Mouse (Mus musculus): ENCODE results near the gene Rnf225. TPM values are rescaled to one million over a fixed set of nuclear protein-coding genes. Genes with fewer than 3 reads are reported as not detected.

Gene Rnf225
- polyA plus RNA-seq, 1 experiment from 2014 or later, result 1.1 TPM

DNA sequence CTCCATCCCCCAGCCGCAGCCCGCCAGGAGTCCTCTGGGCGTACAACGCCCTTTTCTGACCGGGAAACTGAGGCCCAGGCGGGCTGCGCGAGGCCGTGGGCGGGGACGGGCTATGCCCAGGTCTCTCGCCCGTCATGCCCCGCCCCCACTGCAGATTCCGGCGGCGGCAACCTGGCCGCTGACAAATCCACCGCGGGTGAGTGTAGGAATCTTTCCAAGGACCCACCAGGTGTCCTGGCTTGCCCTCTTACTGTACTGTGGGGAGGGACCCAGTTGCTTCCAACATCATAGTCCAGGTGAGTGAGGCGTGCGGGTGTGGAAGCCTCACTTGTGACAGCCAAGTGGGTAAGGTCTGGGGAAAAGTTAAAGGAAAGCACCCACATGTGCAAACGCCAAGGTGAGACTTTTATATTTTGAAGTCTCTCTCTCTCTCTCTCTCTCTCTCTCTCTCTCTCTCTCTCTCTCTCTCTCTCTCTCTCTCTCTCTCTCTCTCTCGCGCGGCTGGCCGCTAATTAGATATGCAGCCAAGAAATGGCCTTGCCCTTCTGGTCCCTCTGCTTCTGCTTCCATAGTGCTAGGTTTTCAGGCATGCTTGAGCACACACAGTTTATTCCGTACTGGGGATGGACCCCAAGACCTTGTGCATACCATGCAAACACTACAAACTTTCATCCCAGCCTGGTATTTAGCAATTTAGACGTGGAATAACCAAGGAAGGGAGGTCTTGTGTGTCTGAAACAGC is 39.1 kb downstream of the Rnf225 start:
- Histone ChIP-seq H3K27me3 (replicated peaks) (no peaks in the 10 kb centered on the region), H3K9me3 (replicated peaks) (no peaks in the 10 kb centered on the region), H3K27ac (replicated peaks) (peak overlapping the region; percentile 92), H3K4me1 (peaks cover 35% of the 10 kb centered on the region), H3K36me3 (peaks cover 27% of the 10 kb centered on the region), H3K4me2 (peak overlapping the region; percentile 94), H3K4me3 (replicated peaks) (peak overlapping the region; percentile 77), H3K9ac (replicated peaks) (peak overlapping the region; percentile 82)
- ATAC-seq (ENCODE audit: low FRiP score), result peak; percentile 62
- 0% methylated on average over 29 of the region's 29 CpGs for WGBS

DNA sequence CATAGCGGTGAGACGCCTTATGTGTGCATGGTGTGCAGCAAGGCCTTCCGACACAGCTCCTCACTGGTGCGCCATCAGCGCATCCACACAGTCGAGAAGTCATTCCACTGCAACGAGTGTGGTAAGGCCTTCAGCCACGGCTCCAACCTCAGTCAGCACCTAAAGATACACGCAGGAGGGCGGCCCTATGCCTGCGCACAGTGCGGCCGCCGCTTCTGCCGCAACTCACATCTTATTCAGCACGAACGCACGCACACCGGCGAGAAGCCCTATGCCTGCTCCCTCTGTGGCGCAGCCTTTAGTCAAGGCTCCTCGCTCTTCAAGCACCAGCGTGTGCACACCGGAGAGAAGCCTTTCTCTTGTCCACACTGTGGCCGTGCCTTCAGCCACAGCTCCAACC is 43.7 kb downstream of the Rnf225 start:
- Histone ChIP-seq H3K27ac (replicated peaks) (no peak overlapping the region), H3K4me3 (replicated peaks) (no peak overlapping the region), H3K27me3 (replicated peaks) (no peaks in the 10 kb centered on the region), H3K9me3 (replicated peaks) (no peaks in the 10 kb centered on the region), H3K36me3 (peaks cover 38% of the 10 kb centered on the region), H3K4me2 (no peak overlapping the region), H3K4me1 (peaks cover 21% of the 10 kb centered on the region), H3K9ac (replicated peaks) (no peak overlapping the region)
- WGBS, result 96% methylated on average over 25 of the region's 25 CpGs
- ATAC-seq (ENCODE audit: low FRiP score), result no peak

DNA sequence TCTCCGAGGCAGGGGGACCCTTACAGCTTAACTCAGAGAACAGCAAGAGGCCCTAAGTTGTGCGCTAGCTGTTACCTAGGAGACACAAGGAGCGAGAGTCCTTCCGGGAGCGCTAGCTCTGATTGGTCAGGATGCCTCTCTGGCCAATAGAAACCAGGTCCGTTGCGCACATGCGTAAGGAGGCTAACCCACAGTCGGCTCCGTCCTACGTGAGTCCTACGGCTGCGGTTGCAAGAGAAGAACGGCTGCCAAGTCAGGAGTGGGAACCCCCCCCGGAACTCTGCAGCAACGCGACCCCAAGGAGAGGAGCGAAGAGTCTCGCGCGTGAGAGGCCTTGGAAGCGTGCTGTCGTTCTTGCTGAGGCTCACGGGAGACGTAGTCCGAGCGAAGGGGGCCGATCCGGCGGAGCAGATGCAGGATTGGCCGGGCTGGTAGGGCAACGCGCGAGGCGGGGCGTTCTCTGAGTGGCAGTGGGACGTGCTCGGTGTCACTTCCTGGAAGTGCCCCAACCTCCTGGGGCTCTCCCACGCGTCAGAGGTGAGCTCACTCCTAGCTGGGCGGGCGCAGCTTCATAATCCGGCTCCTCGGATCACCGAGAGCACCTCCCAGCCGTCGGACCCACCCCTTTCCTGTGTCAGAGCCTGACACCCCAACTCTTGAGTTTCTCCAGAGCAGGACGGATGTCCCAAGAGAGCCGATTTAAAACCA is 50.6 kb downstream of the Rnf225 start, which contains the start of gene Zfp446:
Gene Zfp446, plus strand, starts transcription at position 167 of the 708 bp plus-strand sequence.
- H3K27me3 ChIP-seq (replicated peaks), result no peaks in the 10 kb centered on the region
- no peaks in the 10 kb centered on the region for H3K9me3 ChIP-seq (replicated peaks)
- peaks cover 7% of the 10 kb centered on the region for H3K36me3 ChIP-seq
- peak; percentile 98 for ATAC-seq (ENCODE audit: low FRiP score)
- WGBS, result under 1% methylated on average over 49 of the region's 49 CpGs
- peak within 1 kb of the TSS; percentile 60 for H3K9ac ChIP-seq (replicated peaks)
- peaks cover 21% of the 10 kb centered on the region for H3K4me1 ChIP-seq
- H3K27ac ChIP-seq (replicated peaks), result peak within 1 kb of the TSS; percentile 95
- peak within 1 kb of the TSS; percentile 54 for H3K4me3 ChIP-seq (replicated peaks)
- H3K4me2 ChIP-seq, result peak within 1 kb of the TSS; percentile 85

DNA sequence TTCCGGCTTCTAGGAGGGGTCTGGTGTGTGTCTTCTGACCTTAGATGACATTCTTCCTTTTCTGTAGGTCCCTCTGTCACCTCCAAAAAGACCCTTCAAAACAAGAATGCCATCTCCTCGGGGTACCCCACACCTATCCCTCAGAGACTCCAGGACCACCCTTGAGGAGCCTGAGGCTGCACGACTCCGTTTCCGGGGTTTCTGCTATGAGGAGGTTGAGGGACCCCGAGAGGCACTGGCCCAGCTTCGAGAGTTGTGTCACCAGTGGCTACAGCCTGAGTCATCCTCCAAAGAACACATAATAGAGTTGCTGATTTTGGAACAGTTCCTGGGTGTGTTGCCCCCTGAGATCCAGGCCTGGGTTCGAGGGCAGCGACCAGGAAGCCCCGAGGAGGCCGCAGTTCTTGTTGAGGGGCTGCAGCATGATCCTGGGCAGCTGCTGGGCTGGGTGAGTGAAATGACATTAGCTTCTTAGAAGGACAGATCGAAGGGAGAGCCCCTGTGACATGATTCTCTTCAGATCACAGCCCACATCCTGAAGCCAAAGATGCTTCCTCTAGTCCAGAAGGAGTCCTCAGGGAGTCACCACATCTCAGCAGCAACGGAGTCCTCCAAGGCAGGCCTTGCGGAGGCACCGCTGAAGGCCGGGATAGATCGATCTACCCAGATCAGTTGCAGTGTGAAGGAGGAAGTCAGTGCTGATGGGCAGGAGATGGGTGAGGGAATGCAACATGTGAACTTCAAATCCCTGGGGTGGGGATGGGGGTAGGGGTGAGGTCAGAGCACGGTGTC is 51.9 kb downstream of the Rnf225 start:
- Histone ChIP-seq H3K27me3 (replicated peaks) (no peaks in the 10 kb centered on the region), H3K36me3 (peaks cover 10% of the 10 kb centered on the region), H3K9me3 (replicated peaks) (no peaks in the 10 kb centered on the region), H3K27ac (replicated peaks) (peak overlapping the region; percentile 95; the same call in 1 of the 2 replicates), H3K9ac (replicated peaks) (peak overlapping the region; percentile 60; the same call in 1 of the 2 replicates), H3K4me1 (peaks cover 21% of the 10 kb centered on the region), H3K4me2 (peak overlapping the region; percentile 85), H3K4me3 (replicated peaks) (peak overlapping the region; percentile 54)
- no peak for ATAC-seq (ENCODE audit: low FRiP score)
- WGBS, result 82% methylated on average over 18 of the region's 18 CpGs

DNA sequence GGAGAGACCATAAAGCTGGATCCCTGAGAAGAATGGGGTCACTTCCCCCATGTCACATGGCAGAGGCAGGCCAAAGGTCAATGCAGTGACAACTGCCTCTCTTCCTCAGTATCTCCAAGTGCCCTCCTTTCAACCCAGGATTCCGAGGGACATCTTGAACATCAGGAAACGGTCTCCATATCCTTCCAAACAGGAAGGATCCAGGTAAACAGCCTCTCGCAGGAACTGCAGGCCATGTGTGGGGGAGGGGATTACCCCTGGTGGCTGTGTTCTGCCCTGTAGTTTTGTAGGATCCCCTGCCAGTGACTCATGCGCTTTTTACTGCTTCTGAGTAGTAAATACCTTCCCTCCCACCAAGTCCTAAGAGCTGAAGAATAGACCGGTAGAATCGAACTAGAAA is 52.6 kb downstream of the Rnf225 start:
- no peak overlapping the region for H3K27ac ChIP-seq (replicated peaks)
- H3K4me3 ChIP-seq (replicated peaks), result no peak overlapping the region
- ATAC-seq (ENCODE audit: low FRiP score), result no peak
- no peak overlapping the region for H3K4me2 ChIP-seq
- H3K36me3 ChIP-seq, result peaks cover 10% of the 10 kb centered on the region
- no peaks in the 10 kb centered on the region for H3K27me3 ChIP-seq (replicated peaks)
- no peaks in the 10 kb centered on the region for H3K9me3 ChIP-seq (replicated peaks)
- no peak overlapping the region for H3K9ac ChIP-seq (replicated peaks)
- peaks cover 21% of the 10 kb centered on the region for H3K4me1 ChIP-seq
- 32% methylated on average over 6 of the region's 6 CpGs for WGBS

DNA sequence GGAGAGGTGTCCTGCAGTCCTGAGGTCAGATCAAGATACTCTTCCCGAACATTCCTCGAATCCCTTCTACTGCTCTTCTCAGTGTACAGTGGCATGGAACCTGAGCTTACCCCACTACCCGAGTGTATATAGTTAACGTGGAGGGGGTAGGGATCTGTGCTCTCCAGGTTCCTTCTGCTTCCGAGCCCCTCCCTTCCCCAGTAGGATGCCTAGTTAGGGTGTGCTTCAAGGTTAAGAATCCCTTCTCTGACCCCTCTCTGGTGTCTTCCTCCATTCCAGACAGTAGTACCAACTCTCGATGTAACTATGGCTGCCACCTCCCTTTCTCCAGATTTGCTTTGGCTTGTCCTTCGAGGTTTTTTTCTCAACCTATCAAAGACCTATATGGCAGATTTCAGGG is 53.1 kb downstream of the Rnf225 start:
- ATAC-seq (ENCODE audit: low FRiP score), result no peak
- H3K4me3 ChIP-seq (replicated peaks), result no peak overlapping the region
- H3K27ac ChIP-seq (replicated peaks), result no peak overlapping the region
- no peaks in the 10 kb centered on the region for H3K27me3 ChIP-seq (replicated peaks)
- 81% methylated on average over 7 of the region's 7 CpGs for WGBS
- no peak overlapping the region for H3K9ac ChIP-seq (replicated peaks)
- H3K4me2 ChIP-seq, result no peak overlapping the region
- no peaks in the 10 kb centered on the region for H3K9me3 ChIP-seq (replicated peaks)
- peaks cover 21% of the 10 kb centered on the region for H3K4me1 ChIP-seq
- H3K36me3 ChIP-seq, result peaks cover 10% of the 10 kb centered on the region

Other genes starting within 250 kb of the Rnf225 start
- not detected in 2 replicates for gene Vmn2r55, start 242.4 kb upstream of the Rnf225 start, polyA plus RNA-seq (2015; fragmentation: Nextera tagmentation; extraction: Ambion mirVana)
- gene Vmn2r56, start 192.4 kb upstream of the Rnf225 start, polyA plus RNA-seq (2015; fragmentation: Nextera tagmentation; extraction: Ambion mirVana), result not detected in 2 replicates
- 25.2 and 33.4 TPM in 2 replicates for gene Zscan18, start 123.8 kb upstream of the Rnf225 start, polyA plus RNA-seq (2015; fragmentation: Nextera tagmentation; extraction: Ambion mirVana)
- 26.7 and 27.0 TPM in 2 replicates for gene Zfp329, start 108.6 kb upstream of the Rnf225 start, polyA plus RNA-seq (2015; fragmentation: Nextera tagmentation; extraction: Ambion mirVana)
- 23.4 and 25.4 TPM in 2 replicates for gene Zfp110, start 92.7 kb upstream of the Rnf225 start, polyA plus RNA-seq (2015; fragmentation: Nextera tagmentation; extraction: Ambion mirVana)
- 6.7 and 7.5 TPM in 2 replicates for gene Zfp128, start 46.2 kb upstream of the Rnf225 start, polyA plus RNA-seq (2015; fragmentation: Nextera tagmentation; extraction: Ambion mirVana)
- 9.8 and 13.6 TPM in 2 replicates for gene Zscan22, start 29.6 kb upstream of the Rnf225 start, polyA plus RNA-seq (2015; fragmentation: Nextera tagmentation; extraction: Ambion mirVana)
- gene Rps5, start 5.1 kb upstream of the Rnf225 start, polyA plus RNA-seq (2015; fragmentation: Nextera tagmentation; extraction: Ambion mirVana), result 564 and 667 TPM in 2 replicates
- gene Zfp324, start 38.4 kb downstream of the Rnf225 start, polyA plus RNA-seq (2015; fragmentation: Nextera tagmentation; extraction: Ambion mirVana), result 13.1 and 13.3 TPM in 2 replicates
- gene Zfp446, start 50.4 kb downstream of the Rnf225 start, polyA plus RNA-seq (2015; fragmentation: Nextera tagmentation; extraction: Ambion mirVana), result 9.1 and 10.3 TPM in 2 replicates
- 0.49 and 0.68 TPM in 2 replicates for gene Slc27a5, start 70.8 kb downstream of the Rnf225 start, polyA plus RNA-seq (2015; fragmentation: Nextera tagmentation; extraction: Ambion mirVana)
- 202 and 224 TPM in 2 replicates for gene Trim28, start 71.7 kb downstream of the Rnf225 start, polyA plus RNA-seq (2015; fragmentation: Nextera tagmentation; extraction: Ambion mirVana)
- gene Zbtb45, start 82.6 kb downstream of the Rnf225 start, polyA plus RNA-seq (2015; fragmentation: Nextera tagmentation; extraction: Ambion mirVana), result 37.6 and 38.7 TPM in 2 replicates
- gene Chmp2a, start 107.4 kb downstream of the Rnf225 start, polyA plus RNA-seq (2015; fragmentation: Nextera tagmentation; extraction: Ambion mirVana), result 165 and 170 TPM in 2 replicates
- 129 and 149 TPM in 2 replicates for gene Ube2m, start 110.9 kb downstream of the Rnf225 start, polyA plus RNA-seq (2015; fragmentation: Nextera tagmentation; extraction: Ambion mirVana)
- gene Mzf1, start 127.3 kb downstream of the Rnf225 start, polyA plus RNA-seq (2015; fragmentation: Nextera tagmentation; extraction: Ambion mirVana), result 7.7 and 8.8 TPM in 2 replicates
- 0.12 and 0.20 TPM in 2 replicates for gene Vmn1r85, start 167.8 kb downstream of the Rnf225 start, polyA plus RNA-seq (2015; fragmentation: Nextera tagmentation; extraction: Ambion mirVana)
- not detected in 2 replicates for gene Vmn1r86, start 192.5 kb downstream of the Rnf225 start, polyA plus RNA-seq (2015; fragmentation: Nextera tagmentation; extraction: Ambion mirVana)
- not detected in 2 replicates for gene Vmn1r87, start 212.7 kb downstream of the Rnf225 start, polyA plus RNA-seq (2015; fragmentation: Nextera tagmentation; extraction: Ambion mirVana)
- gene Vmn1r88, start 232.2 kb downstream of the Rnf225 start, polyA plus RNA-seq (2015; fragmentation: Nextera tagmentation; extraction: Ambion mirVana), result not detected in 2 replicates